Mouse (Mus musculus) thymus, postnatal 25 days (tissue): ENCODE data around the gene Tmed1.
"Not testable (repeated sequence)": the region's sequence is repeated elsewhere in the genome, so short reads cannot be mapped to it uniquely, and the experiment has no call there.

Source experiments
- DNase-seq: peaks from one replicate; pipeline ENCODE4 v3.0.0; 2022

Gene Tmed1

DNA sequence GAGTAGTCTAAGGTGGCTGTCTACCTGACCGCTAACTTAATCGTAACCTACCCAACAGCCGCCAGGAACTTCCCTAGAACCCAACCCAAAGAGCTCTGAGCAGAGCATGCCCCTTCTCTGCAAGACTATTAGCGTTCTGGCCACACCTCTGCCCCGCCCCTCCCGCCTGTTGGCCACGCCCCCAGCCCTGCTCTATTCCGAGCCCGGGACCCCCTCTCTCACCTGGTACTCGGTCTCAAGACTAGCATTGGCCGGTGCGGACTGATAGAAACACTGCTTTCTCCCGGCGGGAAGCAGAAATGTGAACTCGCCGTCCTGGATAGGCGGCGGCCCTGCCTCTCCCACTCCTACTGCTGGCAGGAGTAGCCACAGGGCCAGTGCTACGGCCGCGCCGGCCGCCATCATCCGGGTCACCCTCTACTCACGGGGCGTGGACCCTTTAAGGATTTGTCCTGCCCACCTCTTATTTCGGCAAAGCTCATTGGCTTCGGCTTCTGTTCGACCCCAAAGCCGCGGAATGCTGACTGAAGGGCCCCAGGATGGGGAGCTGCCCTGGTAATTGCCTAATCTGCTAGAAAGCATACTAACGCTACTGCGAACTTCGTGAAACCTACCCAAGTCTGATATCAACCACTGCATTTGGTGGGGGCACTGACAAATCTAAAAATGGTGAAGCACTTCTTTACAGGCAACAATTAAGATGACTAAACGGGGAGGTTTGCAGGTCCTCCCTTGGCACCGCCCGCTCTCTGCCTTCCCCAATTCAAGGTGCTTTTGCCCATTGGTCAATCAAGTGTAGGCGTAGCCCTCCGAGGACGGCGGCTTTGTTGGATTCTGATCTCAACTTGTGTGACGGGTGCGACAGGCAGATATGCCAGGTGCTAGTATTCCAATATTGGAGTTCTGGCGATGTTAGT is at the start of gene Tmed1:
Gene Tmed1 (minus strand): TSS at position 481 of the 917 bp plus-strand sequence.
- DNase-seq, result peak; percentile 83

- no peak for DNase-seq
These were observed 49.1 kb upstream of the Tmed1 start for GRCm38 (mm10) chr9:21559151-21559550.

DNA sequence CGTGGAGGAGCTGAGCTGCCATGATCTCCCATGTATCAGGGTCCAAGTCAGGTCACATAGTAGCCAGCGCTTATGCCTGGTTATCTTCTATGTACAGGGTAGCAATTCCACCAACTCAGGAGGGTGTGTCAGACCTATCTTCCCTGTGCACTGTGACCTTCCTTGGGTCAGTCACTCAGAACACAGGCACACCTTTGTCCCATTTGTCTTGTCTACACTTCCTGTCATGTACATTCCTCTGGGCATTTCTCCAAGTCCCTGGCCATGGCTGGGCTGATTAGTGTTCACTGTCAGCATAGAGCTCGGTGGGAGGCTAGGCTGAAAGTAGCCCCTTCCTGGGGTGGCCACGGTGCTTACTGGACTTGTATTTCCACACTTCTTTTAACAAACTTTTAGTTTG is 48.3 kb upstream of the Tmed1 start:
- no peak for DNase-seq

DNA sequence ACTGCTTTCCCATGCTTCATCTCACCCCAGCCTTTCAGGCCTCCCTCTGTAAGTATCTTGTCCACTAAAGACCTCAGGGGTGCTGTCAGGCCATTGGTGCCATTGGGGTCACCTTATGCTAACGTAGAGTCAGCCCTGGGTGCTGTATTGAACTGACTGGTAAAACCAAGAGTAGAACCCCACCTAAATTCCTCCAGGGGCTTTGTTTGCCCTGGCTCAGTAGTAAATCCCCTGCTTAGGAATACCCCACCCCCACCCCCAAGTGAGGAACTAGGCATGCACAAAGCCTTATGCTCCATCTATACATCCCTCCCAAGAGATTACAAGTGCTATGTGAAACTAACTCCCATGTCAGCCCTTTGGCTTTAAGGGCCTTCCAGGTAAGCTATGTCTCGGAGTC is 47.5 kb upstream of the Tmed1 start:
- no peak for DNase-seq

- no peak for DNase-seq
These were observed 46.9 kb upstream of the Tmed1 start for GRCm38 (mm10) chr9:21556996-21557395.

DNA sequence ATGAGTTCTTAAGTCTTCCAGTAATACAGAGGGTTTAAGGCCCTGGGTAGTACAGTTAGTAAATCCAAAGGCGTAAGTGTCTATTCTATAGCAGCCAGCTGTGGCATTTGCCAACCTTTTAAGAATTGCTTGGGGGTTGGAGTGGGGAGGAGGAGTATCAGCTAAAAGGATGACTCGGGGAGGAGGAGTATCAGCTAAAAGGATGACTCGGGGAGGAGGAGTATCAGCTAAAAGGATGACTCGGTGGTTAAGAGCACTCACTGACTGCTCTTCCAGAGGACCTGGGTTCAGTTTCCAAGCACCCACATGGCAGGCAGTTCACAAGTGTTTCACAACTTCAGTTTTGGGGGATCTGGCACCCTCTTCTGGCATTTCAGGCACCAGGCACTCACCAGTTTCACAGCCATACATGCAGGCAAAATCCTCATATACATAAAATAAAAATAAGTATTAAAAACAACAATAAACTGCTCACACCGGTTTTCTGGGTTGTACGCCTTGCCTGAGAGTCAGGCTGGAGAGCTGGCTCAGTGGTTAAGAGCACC is 45.2 kb upstream of the Tmed1 start:
- DNase-seq, result no peak

- DNase-seq, result no peak
These were observed 43.7 kb upstream of the Tmed1 start for GRCm38 (mm10) chr9:21553607-21554273.

DNA sequence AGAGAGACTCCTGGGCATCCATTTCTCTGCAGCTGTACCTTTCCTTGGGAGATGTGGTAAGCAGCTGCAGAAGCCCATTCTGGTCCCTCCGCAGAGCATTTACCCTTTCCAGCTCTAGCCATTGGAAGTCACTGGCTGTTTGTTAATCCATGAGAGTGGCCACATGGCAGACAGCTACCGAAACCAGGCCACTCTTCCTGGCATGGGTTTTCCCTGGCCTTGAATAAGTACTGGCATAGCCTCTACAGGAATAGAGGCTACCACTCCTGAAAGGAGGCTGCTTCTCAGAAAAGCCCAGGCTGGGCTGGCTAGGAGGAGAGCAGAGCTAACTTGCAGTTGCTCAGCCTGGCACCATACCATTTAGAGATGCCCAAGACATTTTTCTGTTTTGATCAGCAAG is 41.0 kb upstream of the Tmed1 start:
- DNase-seq, result no peak

DNA sequence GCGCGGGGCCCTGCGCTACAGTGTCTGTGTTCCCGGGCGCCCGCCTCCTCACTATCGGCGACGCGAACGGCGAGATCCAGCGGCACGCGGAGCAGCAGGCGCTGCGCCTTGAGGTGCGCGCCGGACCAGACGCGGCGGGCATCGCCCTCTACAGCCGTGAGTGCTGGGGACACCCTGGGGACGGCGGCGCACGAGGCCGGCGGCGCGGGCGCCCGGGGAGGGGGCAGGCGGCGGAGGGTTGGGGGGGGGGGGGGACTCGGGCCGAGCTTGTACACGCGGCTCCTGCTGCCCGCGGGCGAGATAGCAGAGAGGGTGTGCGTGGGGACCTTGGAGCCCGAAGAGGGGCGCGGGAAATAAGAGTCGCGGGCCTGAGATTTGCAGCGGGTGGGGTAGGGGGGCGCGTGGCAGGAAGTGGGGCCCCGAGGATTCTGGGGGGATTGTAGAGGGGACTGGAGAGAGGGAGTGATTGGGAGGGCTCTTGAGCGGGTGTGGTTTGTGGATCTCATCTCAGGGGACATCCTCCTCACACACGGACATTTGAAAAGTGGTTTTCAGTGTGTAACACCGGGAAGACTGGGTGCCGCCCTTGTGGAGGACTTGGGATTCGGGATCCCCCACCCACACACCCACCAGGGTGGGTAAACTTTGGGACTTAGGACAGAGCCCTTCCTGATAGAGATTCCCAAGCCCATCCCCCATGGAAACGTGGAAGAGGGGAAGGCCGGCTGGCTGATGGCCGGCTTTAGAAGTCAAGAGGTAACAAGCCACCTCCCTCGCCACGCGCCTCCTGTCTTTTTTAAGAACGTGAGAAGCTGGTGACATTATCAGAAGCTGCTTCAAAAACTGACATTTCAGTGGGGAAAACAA is 37.3 kb upstream of the Tmed1 start:
- DNase-seq, result no peak

- no peak for DNase-seq
These were observed 36.7 kb upstream of the Tmed1 start, which contains the start of gene Carm1 for GRCm38 (mm10) chr9:21546789-21547074. TSS of gene Carm1 (plus strand) at chr9:21546894.

DNA sequence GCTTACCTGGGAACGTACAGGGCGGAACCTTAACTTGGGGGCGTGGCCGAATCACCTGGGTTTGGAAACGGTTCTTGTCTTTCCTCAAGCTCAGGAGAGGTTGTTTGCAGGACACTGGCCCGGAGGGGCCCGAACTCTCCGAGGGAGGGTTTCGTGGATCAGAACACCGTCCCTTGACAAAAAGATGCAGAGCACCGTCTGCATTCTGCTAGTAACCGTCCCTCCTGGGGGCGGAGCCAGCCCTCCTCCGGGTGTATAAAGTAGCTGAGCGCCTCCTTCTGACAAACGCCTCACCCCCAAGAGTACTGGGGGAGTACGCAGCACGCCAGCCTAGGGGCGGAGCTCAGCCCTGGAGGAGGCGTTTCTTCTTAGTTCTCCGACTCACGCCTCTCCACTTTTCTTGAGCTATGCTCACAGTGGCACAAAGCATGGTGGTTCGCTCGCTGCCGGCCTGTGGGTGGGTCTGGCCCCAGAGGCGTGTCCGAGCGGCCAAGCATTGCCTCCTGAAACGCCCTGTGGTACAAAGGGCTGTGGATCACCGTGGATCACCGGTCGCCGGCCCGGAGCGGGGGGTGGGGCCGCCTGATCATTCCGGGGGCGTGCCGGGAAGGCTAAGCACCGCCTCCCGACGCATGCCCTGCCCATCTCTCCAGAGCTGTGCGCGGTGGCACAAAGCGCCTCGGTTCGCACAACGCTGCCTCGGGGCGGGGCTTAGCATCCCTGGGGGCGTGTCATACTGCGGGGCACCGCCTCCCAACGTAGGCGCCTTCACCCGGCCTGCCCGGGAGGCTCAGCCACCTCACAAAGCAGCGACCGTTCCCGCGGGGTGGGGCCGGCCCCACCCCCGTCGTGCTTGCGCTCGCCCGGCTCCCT is 36.1 kb upstream of the Tmed1 start:
- DNase-seq, result peak; percentile 100

GRCm38 (mm10) chr9:21545351-21545915 is 35.4 kb upstream of the Tmed1 start:
- no peak for DNase-seq

GRCm38 (mm10) chr9:21542001-21542400 is 31.9 kb upstream of the Tmed1 start:
- not testable (repeated sequence) for DNase-seq

DNA sequence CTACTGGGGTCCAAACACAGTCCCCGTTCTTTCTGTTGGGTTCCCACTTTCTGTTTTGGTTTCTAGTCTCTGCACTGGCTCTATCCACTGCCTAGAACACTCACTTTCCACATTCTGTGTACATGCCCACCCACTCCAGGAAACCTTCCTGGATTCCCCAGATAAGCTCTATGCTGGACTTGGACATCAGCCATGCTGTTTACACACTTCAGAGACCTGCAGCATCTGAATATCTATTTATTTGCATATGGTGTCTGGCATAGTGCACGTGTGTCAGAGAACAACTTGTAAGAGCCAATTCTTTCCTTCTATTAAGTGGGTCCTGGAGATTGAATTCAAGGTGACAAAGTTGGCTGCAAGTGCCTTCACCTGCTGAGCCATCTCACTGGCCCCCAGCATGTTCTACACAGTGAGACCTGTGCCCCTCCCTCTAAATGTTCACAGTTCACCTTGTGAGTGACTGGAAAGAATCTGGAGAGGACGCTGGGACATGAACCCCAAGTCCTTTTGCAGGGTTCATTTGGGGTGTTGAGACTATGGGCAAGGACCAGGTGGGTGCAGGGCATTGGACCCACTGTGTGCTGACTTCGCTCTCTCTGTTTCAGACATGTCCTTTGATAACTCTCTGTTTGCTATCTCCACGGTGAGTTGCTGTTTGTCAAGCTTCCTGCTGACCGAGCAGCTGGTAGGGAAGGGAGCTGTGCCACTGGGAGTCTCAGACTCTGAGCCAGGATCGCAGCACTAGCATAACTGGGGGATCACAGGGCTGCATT is 30.1 kb upstream of the Tmed1 start:
- DNase-seq, result no peak

DNA sequence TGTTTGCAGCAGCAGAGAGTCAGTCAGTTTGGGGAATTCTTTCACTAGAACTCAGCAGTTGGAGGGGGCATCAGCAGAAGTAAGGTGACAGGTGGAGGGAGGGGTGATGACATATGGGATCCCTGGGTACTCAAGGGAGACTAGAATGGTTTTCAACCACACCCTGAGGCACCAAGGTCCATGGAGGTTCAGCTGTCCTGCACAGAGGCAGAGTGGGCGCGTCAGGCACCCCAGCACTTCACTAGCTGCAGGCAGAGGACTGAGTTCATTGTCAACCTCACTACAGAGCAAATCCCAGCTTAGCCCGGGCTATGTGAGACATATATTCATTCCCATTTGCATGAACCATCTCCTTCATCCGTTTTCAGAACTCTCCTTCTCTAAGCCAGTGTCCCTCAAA is 27.0 kb upstream of the Tmed1 start:
- no peak for DNase-seq

GRCm38 (mm10) chr9:21536501-21536900 is 26.4 kb upstream of the Tmed1 start:
- DNase-seq, result no peak

GRCm38 (mm10) chr9:21527917-21528324 is 17.9 kb upstream of the Tmed1 start:
- DNase-seq, result no peak

DNA sequence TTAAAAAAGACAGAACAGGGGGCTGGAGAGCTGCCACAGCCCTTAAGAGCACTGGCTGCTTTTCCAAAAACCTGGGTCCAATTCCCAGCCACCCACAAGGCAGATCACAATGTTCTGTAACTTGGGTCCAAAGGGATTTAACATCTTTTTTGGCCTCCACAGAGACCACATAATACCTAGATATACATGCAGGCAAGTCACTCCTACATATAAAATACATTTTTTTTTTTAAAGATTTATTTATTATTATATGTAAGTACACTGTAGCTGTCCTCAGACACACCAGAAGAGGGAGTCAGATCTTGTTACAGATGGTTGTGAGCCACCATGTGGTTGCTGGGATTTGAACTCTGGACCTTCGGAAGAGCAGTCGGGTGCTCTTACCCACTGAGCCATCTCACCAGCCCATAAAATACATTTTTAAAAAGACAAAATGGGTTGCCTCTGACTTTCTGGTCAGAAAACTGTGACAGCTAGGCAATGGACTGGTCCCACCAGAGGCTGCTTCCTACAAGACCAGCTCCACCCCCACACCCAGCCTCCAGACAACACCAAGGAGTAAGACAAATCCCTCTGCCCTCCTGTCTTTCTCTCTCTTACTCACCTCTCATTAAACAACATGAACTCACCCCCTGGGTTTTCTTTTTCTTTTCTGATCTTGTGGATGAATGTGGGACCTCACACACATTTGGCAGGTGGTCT is 17.2 kb upstream of the Tmed1 start:
- DNase-seq, result no peak

DNA sequence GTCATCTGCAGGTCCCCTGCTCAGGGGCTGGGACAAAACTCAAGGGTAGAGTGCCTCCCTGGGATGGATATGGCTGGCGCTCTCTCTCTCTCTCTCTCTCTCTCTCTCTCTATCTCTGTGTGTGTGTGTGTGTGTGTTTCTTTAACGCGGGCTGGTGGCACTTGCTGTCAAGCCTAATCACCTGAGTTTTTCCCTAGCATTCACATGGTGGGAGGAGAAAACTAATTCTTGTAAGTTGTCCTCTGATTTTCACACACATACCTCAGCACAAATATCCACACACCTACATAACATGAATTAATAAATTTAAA is 16.5 kb upstream of the Tmed1 start:
- DNase-seq, result no peak

DNA sequence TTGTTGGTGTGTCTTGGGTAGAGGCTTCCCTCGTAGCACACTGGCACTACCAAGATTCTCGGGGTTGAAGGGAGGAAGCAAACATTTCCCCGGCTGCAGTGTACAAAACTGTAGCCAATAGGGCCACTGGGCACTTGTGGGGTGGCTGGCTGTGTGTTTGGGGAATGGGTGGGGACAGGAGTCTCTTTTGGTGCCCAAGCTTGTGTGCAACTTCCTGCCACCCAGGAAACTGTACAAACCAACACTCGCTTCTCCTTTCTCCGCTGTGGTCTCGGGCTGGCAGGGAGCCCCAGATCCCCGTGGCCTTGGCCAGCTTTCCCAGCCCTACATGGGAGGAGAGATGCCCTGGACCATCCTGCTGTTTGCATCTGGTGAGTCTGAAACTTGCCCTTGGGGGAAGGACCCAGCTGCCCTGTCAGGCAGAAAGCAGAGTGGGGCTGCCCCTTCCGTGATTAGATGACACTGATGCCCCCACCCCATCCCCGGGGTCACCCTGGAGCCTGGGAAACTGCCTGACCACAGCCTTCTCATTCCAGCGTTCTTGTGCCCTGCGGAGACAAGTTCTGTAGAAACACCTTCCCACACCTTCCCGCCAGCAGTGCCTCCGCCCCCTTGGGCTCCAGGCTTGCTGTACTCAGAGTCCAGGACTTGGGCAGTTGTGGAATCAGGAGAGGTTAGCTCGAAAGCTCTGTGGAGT is 16.0 kb upstream of the Tmed1 start, which contains the start of gene AB124611:
Gene AB124611 (plus strand): TSS at position 240 of the 697 bp plus-strand sequence.
- peak; percentile 60 for DNase-seq
